Mouse (Mus musculus) adrenal gland, adult (tissue): ENCODE measurements around the gene Cadps.

ENCODE experiments used
- DNase-seq, 2 experiments: peaks; one replicate each; pipeline ENCODE4 v3.0.0; 2022 to 2023; ENCODE audit warnings: low spot score in 1 of 2; ENCODE audit not compliant: inconsistent age in 2 of 2

Gene Cadps

DNA sequence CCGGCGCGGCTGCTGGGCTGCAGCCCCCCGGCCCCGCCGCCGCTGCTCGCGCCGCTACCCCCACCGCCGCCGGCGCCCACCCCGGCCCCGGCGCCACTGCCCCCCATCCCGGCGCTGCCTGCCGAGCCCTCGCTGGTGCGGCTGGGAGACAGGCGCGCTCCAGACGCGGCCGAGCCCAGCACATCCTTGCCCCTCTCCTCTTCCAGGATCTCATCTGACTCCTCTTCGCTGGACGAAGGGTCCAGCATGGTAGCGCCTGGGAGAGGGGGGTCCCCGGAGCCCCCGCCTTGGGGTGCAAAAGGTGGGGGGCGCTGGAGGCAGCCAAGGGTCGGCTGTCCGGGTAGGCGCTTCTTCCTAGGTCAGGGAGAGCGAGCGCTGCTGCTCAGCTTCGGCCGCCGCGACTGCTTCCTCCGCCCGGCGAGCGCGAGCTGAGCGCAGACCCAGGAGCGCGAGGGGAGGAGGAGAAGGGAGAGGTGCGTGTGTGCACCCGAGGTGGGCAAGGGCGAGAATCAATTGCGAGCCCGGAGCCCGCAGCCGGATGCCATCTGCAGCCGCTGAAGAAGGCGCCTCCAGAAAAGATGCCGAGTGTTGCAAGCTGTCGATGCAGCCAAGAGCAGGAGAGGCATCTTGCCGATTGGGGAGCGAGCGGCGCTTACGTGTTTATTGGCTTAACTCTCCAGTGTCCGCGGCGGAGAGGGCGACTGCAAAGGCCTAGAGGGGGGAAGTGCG, at the start of gene Cadps:
Gene Cadps (minus strand): TSS at position 589 of the 729 bp plus-strand sequence.
- DNase-seq = peak; percentile 33 to 54

- no peak for DNase-seq
Observed at GRCm38 (mm10) chr14:12869605-12870004, 46.7 kb upstream of the Cadps start.

- no peak for DNase-seq
Observed at GRCm38 (mm10) chr14:12865258-12865657, 42.4 kb upstream of the Cadps start.

GRCm38 (mm10) chr14:12843860-12844259, 21.0 kb upstream of the Cadps start:
- no peak for DNase-seq

DNA sequence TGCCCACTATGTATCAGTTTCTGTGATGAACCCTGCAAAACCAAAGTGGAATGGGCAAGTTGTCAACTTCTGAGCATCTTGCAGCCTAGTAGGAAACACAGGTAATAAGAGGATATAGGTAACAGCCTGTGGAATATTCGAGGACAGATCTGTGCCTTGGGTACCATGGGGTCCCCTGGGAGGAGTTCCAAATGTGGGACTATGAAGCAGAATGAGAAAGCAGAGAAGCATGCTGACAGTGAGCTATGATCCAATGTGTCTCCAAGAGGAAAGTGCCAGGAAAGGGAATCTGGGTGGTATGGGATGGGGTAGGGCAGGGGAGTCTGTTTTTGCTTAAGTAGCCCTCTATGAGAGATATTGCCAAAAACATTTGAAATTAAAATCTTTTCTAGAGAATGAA, 16.6 kb upstream of the Cadps start:
- DNase-seq = no peak

DNA sequence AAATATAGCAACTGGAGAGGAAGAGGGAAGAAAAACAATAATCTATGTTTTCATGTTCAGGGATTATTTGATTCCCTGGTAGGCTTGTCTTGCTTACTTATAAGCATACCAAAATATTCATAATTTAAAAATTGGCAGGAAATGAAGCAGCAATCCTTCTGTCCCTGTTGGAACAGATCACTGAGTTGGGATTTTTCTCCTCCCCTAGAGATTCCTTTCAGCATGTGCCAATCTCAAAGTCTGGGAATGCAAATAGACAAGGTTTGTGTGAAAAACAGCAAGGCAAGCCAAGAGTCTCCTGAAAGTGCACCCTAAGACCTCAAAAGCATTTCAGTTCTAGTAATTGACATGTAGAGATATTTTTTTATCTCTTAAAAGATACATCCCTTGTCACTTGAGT, 16.1 kb upstream of the Cadps start:
- no peak for DNase-seq

GRCm38 (mm10) chr14:12838323-12838722, 15.4 kb upstream of the Cadps start:
- no peak for DNase-seq

DNA sequence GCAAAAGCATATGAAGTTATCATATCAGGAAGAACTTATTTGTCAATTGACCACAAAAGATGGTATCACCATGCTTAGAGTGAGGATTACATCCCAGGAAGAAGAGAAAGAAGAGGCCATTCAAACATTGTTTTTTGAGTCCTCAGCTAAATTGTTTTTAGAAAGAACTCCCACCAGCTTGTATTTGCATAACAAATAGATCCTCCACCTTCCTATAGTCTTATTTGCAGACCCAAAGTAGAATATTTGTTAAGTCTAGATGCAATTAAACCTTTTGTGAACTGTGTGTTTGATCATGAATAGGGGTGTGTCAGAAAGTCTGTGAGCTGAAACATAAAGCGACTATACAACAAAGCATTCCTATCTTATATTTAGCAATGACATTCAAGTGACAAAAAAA, 15.0 kb upstream of the Cadps start:
- DNase-seq = no peak

DNA sequence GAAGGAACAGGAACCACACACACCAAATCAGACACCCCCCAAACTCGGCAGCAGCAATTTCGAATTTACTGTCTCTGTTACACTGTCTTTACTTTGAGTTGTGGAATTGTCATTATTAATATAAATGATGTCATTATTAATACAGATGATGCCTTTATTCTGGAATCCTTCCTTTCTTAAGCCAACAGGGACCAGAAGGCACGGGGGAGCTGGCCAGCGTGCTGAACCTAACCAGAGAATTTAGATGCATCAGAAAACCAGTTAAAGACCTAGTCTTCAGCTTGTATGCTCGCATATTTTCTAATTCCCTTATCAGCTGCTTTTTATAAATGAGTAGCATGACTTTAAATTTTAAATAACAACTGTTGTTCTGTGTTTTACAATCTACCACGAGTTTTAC, 902 bp upstream of the Cadps start:
- peak; percentile 11 to 74 for DNase-seq

- peak; percentile 58 to 81 for DNase-seq
Observed at GRCm38 (mm10) chr14:12821831-12822490, 918 bp downstream of the Cadps start.

GRCm38 (mm10) chr14:12821156-12821813, 1.6 kb downstream of the Cadps start:
- DNase-seq = no peak

- DNase-seq = no peak
Observed at GRCm38 (mm10) chr14:12820149-12820548, 2.7 kb downstream of the Cadps start.

GRCm38 (mm10) chr14:12818442-12818841, 4.4 kb downstream of the Cadps start:
- DNase-seq = no peak

DNA sequence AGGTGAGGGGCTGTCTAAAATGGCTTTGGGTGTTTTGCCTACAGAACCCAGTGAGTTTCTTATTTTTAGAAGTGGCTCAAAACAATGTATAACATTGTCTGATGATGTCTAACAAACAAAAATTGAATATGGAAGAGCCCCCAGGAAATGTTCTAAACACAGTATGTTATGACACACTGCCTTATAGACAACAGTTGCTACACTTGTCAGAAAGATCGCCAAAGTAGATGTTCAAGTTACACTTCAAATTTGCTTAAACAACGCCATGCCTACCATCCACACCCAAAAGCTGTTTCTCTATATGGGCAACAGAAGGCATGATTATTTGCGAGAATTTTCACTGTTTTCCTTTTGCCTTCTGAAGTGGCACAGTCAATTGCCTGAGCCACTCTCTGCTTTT, 10.8 kb downstream of the Cadps start:
- no peak for DNase-seq

DNA sequence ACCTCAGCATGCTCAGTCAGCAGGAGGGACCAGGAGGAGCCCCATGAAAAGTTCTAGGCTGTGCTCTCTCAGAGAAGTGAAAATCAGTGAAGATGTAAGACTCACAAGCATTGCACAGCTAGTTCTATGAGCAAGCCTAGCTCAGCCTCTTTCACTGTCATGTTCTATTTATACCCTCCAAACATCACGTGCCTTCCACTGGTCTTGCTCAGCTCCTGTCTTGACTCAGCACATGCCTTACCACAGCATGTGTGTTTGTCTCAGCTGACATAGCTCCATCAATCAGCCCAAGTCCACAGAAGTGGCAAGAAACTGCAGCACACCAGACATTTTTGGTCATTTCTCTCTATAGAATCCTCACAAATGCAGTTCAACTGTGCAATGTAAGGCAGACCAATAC, 19.9 kb downstream of the Cadps start:
- DNase-seq = no peak

- DNase-seq = no peak
Observed at GRCm38 (mm10) chr14:12801100-12801499, 21.8 kb downstream of the Cadps start.

DNA sequence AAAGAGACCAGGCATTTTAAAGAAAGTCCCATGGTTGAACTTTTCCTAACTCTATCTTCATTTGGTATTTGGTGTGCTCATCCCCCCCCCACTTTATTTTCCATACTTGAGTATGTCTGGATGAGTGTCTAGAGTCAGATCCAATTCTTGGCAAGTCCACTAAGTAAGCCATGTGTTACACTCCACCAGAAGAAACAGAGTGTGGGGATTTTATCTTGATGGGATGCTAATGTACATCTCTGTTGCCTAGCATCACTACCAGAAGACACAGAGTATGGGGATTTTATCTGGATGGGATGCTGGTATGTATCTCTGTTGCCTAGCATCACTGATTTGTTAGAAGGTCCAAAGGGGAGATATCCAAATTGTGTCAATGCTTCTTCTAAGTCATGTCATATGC, 24.0 kb downstream of the Cadps start:
- DNase-seq = no peak

DNA sequence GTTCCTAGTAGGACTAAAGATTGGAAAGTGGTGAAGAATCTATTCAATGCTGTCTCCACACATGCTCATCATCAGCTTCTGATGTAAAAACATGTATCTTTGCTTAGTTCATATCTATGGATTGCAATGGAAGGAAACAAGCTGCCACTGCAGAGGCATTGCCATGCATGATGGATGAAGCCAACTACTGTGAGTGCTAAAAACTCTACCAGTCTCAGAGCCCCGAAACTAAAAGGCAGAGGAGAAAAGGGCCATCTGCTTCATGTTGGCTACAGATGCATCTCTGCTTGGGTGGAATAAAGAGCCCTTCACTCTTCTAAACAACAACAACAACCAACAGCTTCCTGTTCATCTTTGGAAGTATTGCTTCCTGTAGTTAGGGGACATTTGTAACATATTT, 38.6 kb downstream of the Cadps start:
- DNase-seq = no peak

GRCm38 (mm10) chr14:12780016-12780415, 42.9 kb downstream of the Cadps start:
- DNase-seq = no peak

GRCm38 (mm10) chr14:12777990-12778389, 44.9 kb downstream of the Cadps start:
- DNase-seq = no peak

GRCm38 (mm10) chr14:12768870-12769269, 54.0 kb downstream of the Cadps start:
- no peak for DNase-seq

DNA sequence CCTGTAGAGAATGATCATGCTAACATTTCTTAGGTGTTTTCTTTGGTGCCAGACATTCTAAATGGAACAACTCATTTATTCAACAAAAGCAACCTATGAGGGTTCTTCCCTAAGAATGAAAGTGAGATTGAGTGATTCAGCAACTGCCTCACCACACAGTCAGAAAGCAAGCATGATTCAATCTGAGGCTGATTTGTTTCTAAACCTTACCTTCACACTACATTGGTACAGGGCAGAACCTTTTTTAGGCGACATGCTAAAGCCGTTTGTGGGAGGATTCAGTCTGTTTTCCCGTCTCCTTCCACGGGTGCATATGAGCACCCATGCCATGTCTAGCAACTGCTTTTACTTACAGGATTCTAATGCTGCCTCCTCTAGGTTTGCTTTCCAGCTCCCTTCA, 69.6 kb downstream of the Cadps start:
- DNase-seq = no peak
